In genomic region chr9:105028311-105028710, GRCm38 (mm10) we compare ENCODE assay signal across 21 mouse cellular contexts. TPM values are rescaled to one million over a fixed set of nuclear protein-coding genes. Genes with fewer than 3 reads are reported as not detected.
A peak's percentile ranks its signal among the peaks of the same experiment; 100 is the strongest.
DNase-seq lines count a peak whose midpoint lies in the region; ATAC-seq lines count a peak whose summit lies in the region.
"Had no signal": no experiment of that assay in that cellular context is flagged by ENCODE, and none has a peak within 500 bp of the region (broad histone marks: within the 10 kb centered on the region; RNA-seq: fewer than 3 reads in every experiment).

No protein-coding gene starts in this region.

- no peaks in the 10 kb centered on the region for H3K9me3 ChIP-seq in heart, embryonic 11.5 days (replicated peaks; ENCODE audit: control insufficient read depth, low read length)
- H3K9me3 ChIP-seq: embryonic facial prominence, embryonic 13.5 days; embryonic facial prominence, embryonic 15.5 days; forebrain, embryonic 10.5 days; forebrain, embryonic 12.5 days had no signal

- DNase-seq in heart, adult 18-20 months = peak; percentile 44 to 76
- DNase-seq in heart, adult 8-10 months (ENCODE audit: low spot score) = peak; percentile 44
- DNase-seq in heart, postnatal 25 days (ENCODE audit: low spot score) = no peak
- DNase-seq: adrenal gland, adult 2 months; adrenal gland, postnatal 10 days; adrenal gland, postnatal 25 days; cerebellum, adult 11 months; cerebellum, adult 18-20 months; cerebellum, adult 8-10 months; cerebellum, adult 9-11 months; cerebellum, postnatal 14 days; cerebellum, postnatal 36 days; embryo, embryonic 11 days had no signal

- intact Hi-C loops in heart, postnatal 25 days (cut with DNase I) = no loop called here

- no peak overlapping the region for H3K4me3 ChIP-seq in heart, embryonic 11.5 days (ENCODE audit: low read depth, low read length)
- H3K4me3 ChIP-seq: embryonic facial prominence, embryonic 13.5 days; embryonic facial prominence, embryonic 15.5 days; erythroblast, embryonic 14.5 days; forebrain, embryonic 10.5 days; forebrain, embryonic 12.5 days had no signal

- no peak overlapping the region for H3K4me2 ChIP-seq in heart, embryonic 11.5 days
- H3K4me2 ChIP-seq: embryonic facial prominence, embryonic 13.5 days; embryonic facial prominence, embryonic 15.5 days; forebrain, embryonic 12.5 days had no signal

- H3K27ac ChIP-seq in heart, embryonic 11.5 days (ENCODE audit: low read depth, low read length) = no peak overlapping the region
- H3K27ac ChIP-seq: embryonic facial prominence, embryonic 13.5 days; embryonic facial prominence, embryonic 15.5 days; forebrain, embryonic 10.5 days; forebrain, embryonic 12.5 days had no signal

- no peak overlapping the region for H3K9ac ChIP-seq in heart, embryonic 11.5 days (ENCODE audit: low read depth, low read length)
- H3K9ac ChIP-seq: embryonic facial prominence, embryonic 13.5 days; embryonic facial prominence, embryonic 15.5 days; forebrain, embryonic 12.5 days had no signal

- H3K36me3 ChIP-seq in heart, embryonic 11.5 days (ENCODE audit: control insufficient read depth, insufficient read depth, low read length) = no peaks in the 10 kb centered on the region
- H3K36me3 ChIP-seq: embryonic facial prominence, embryonic 13.5 days; embryonic facial prominence, embryonic 15.5 days; forebrain, embryonic 10.5 days; forebrain, embryonic 12.5 days had no signal

- no peaks in the 10 kb centered on the region for H3K4me1 ChIP-seq in heart, embryonic 11.5 days (ENCODE audit: control insufficient read depth, insufficient read depth, low read length)
- H3K4me1 ChIP-seq: embryonic facial prominence, embryonic 13.5 days; embryonic facial prominence, embryonic 15.5 days; forebrain, embryonic 10.5 days; forebrain, embryonic 12.5 days had no signal

- WGBS in heart, embryonic 11.5 days (ENCODE audit: insufficient replicate concordance) = 68% methylated on average over 3 of the region's 3 CpGs

- H3K27me3 ChIP-seq in heart, embryonic 11.5 days (ENCODE audit: control insufficient read depth, insufficient read depth, low read length) = no peaks in the 10 kb centered on the region
- H3K27me3 ChIP-seq: embryonic facial prominence, embryonic 13.5 days; embryonic facial prominence, embryonic 15.5 days; forebrain, embryonic 12.5 days had no signal

- ATAC-seq in heart, embryonic 11.5 days (replicated peaks; ENCODE audit: insufficient number of reproducible peaks, low FRiP score, low TSS enrichment) = no peak
- ATAC-seq: forebrain, embryonic 14.5 days; forebrain, embryonic 16.5 days had no signal

RNA-seq across cellular contexts. Expression of gene Mrpl3, which starts 24.7 kb away (rescaled TPM):
- total RNA-seq in heart, adult 18-20 months (2021) = 100 to 1,000 TPM; 193 to 216 TPM
- polyA plus RNA-seq in heart, embryonic 11.5 days (2014; fragmentation: Nextera tagmentation; extraction: Ambion mirVana) = 117 and 122 TPM in 2 replicates
- 100 to 1,000 TPM; 177 to 202 (median 190) TPM for total RNA-seq in heart, adult 8-10 months (2022)
- total RNA-seq in heart, postnatal 25 days (2021) = 100 to 1,000 TPM; 159 to 168 TPM
